Mouse (Mus musculus) A20 (cell line): ENCODE measurements around the gene Lhx1.

Experiments
- DNase-seq: peaks from one replicate; pipeline ENCODE4 v3.0.0-alpha.2; 2011; ENCODE audit warnings: low read depth, low spot score

The Lhx1 gene

DNA sequence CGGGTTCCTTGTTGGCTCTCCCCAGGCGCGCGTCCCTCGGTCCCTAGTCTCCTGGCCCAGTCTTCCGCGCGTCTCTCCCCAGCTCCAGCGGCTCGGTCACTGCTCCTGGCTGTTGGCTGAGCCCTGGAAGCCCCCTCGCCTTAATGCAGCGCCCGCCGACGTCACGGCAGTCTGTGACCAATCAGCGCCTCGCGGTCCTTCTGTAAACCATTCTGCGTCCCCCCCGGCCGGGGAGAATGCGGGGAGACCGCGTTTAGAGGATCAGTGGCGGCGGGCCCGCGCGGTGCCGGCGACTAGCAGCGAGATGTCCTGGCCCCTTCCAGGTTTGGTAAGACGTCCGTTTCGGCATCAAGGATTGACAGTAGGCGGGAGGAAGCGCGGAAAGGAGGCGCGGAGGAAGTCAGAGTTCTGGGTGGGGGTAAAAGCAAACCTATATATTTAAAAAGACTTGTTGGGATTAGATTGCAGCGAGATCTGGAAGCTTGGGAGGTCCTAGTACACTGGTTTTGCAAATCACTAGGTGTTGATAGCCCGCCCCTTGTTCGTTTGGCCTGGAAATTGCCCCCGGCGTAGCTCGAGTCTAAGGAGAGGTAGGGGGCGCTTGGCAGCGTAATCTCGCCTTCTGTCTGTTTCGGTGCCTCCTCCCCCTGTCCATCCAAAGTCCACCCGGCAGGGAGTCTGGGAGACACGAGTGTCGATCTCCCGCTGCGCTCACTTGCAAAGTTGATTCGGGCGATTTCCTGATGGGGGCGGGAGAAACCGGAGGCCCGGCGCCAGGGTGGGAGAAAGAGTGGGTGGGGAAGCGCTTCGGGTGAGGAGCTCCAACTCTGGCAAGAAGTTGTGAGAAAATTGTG is at the start of gene Lhx1:
Gene Lhx1 (minus strand): TSS at position 115 of the 854 bp plus-strand sequence.
- DNase-seq = no peak

GRCm38 (mm10) chr11:84574834-84575233 is 49.5 kb upstream of the Lhx1 start:
- no peak for DNase-seq

DNA sequence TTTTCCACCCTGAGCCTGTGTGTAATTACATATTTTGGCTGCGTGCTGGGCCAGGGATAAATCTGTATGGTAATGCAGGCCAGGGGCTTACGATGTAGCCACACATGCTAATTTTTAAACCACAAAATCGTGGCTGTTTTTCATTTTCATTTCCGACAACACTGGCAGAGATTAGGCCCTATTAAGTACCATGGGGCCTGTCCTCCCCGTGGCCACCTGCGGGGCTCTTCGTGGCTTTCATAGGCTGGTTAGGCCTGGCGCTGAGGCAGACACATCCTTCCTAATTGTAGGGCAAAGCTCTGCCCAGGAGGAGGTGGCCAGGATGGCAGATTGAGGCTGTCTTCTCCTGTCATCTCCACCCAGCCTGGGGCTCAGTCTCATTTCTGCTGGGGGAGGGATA is 48.3 kb upstream of the Lhx1 start:
- no peak for DNase-seq

GRCm38 (mm10) chr11:84570812-84571211 is 45.5 kb upstream of the Lhx1 start:
- DNase-seq = no peak

- no peak for DNase-seq
Observed at GRCm38 (mm10) chr11:84570392-84570791, 45.1 kb upstream of the Lhx1 start.

- no peak for DNase-seq
Observed at GRCm38 (mm10) chr11:84569052-84569751, 43.9 kb upstream of the Lhx1 start.

- DNase-seq = no peak
Observed at GRCm38 (mm10) chr11:84568482-84568881, 43.1 kb upstream of the Lhx1 start.

DNA sequence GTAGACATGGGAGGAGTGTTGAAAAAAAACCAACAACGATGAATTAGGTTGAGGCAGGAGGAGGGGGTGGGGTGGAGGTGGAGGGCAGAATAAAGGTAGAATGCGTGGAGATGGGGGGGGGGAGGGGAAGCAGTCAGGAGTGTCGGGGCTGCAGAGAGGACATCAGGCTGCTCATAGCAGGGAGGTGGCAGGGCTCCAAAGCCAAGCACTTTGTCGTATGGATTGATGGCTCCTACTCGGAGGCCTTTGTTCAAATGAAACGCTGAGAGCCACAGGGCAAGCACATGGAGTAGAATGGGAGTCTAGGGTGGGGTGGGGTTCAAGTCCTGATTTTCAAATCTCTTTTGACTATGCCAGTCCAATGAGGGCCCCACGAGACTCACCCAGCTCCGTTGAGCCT is 41.4 kb upstream of the Lhx1 start:
- DNase-seq = no peak

GRCm38 (mm10) chr11:84565224-84565623 is 39.9 kb upstream of the Lhx1 start:
- no peak for DNase-seq

- DNase-seq = no peak
Observed at GRCm38 (mm10) chr11:84563360-84563759, 38.0 kb upstream of the Lhx1 start.

DNA sequence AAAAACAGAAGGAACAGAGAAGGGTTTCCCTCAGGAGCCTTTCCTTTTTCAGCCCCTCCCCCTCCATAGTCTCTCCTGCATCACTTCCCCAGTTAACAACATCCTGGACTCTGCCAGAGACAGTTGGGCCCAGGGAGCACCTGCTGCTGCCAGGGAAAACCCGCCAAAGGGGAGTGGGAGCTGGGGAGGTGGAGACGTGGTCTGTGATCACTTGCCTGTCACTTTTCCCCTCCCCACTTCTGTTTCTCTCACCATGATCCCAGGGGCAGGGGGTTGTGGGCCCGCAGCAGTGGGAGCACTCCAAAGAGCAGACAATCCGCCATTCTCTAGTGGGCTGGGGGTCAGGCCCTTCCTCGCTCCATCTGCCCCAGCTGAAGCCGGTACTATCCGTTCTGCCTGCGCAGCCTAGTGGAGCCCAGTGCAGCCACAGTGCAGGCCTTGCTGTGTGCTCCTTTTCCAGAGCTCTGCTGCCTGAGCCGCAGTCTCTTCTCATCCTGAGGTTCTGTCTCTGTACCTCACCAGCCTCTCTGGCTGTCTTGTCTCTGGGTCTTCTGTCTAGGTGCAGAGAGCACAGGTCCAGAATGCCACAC is 37.5 kb upstream of the Lhx1 start:
- DNase-seq = no peak

DNA sequence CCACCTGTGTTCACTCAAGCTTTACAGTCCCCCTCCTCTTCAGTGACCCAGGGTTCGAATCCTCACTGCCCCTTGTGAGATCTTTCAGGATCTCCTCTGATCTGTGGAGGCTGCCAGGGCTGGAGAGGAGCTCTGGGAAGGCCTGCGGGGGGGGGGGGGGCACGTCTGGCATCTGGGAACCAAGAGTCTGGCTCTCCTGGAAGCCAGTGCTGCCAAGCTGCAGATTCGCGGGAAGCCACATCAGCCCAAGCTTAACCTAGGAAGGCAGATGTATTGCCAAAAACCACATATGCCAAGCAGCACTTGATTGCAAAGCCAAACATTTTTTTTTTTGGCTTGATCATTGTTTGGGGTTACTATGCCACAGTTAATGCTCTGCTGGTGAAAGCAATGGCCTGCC is 36.2 kb upstream of the Lhx1 start:
- no peak for DNase-seq

GRCm38 (mm10) chr11:84553821-84554450 is 28.6 kb upstream of the Lhx1 start:
- DNase-seq = no peak

DNA sequence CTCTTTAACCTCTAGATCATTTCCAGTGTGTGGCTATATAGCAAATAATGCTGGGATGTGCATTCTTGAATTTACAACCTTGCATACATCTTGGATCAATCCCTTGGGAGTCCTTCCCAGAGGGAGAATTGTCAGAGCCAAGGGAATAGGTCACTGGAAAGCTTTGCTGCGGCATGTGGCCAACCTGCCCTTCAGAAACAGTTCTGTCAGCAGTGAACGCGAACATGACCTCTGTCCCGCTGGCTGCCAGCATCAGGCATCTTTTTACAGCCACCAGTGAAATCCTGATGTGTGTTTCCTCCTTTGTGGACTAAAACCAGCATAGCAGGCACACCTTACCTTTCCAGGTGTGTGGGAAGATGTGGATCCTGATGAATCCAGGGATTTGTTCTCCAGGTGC is 26.0 kb upstream of the Lhx1 start:
- no peak for DNase-seq

DNA sequence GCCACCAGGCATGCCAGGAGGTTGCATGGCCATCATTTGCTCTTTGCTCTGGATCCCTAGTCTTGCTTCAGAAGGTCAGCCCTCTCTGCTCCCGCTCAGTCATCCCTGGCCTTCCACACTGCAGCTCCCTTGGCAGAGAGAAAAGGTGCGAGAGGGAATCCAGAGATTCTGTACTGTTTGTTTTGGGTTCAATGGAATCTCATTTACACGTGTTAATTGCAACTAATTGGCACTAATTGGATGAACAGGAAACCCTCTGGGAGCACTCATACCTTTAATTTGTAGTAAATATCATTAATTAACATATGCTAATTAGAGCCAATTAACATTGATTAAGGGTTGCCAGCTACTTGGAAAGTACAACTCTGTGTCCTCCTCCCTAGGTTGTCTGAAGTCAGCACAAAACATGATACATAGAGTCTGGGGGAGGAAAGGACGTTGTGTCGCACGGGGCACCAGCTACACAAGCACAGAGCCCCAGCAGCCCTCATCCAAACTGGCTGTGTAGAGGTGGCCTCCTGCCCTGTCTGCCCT is 24.0 kb upstream of the Lhx1 start:
- DNase-seq = no peak

DNA sequence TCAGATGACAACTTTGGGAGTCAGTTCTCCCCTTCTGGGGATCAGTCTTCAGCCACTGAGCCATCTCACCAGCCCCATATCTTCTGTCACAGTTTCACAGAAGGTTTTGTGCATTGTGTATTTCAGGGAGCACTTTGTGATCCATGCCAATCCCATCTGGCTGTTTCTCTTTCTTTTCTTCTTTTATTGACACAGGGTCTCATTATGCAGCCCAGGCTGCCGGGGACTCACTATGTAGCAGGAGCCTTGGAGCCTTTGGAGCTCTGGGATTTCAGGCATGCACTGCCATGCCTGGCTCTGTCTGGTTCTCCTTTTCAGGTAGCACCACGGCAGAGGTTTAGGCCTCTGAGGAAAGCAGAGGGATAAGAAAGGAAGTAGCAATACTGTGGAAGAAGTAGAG is 23.0 kb upstream of the Lhx1 start:
- DNase-seq = no peak

DNA sequence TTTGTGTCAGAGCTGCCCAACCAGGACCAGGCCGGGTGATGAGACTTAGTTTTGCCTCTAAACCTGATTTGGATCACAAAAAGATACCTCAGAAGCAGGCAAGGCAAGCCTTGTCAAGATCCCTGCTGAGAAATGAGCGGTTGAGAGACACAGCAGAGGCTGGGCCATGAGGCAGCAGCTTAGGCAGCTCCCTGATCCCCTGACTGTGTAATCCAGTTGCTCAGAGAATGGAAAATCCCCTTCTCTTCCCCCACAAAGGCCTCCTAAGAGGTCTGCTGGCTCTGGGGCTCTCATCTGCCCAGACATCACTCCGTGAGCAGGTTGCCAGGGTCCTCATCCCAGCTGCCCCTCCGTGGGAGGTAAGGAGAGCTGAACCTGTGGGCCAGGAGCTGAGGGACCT is 14.6 kb upstream of the Lhx1 start:
- DNase-seq = no peak

- DNase-seq = no peak
Observed at GRCm38 (mm10) chr11:84529797-84530703, 4.7 kb upstream of the Lhx1 start.

DNA sequence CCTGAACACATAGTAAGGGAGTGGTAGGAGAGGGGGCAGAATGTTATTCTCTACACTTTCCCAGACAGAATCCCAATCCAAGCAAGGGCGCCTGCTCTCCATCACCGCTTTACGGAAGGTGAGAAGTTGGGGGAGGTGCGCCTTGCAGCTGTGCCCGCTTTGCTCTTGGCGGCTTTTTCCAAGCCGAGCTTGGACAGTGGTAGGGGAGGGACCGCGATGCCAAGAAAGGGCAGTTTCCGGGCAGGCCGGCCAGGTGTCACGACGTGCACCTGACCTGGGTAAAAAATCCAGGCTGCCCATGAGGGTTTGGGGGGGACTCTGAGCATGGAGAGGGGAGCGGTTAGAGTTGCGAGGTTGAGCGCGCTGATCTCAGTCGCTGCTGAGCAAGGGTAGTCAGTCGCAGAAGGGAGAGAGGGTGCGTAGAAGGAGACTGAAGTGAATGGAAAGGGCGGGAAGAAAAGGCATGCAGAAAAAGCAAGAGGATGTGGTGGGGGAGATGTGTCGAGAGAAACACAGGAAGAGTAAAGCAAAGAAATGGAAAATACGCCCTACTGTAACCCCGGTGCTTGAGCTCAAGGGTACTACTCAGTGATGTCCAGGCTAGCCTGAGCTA is 3.9 kb upstream of the Lhx1 start:
- no peak for DNase-seq
